Mouse (Mus musculus) limb, embryonic 11.5 days (tissue): ENCODE data around the gene Tapbpl. TPM values are rescaled to one million over a fixed set of nuclear protein-coding genes. Genes with fewer than 3 reads are reported as not detected.
"Not testable (repeated sequence)": the region's sequence is repeated elsewhere in the genome, so short reads cannot be mapped to it uniquely, and the experiment has no call there.

Experiments
- ATAC-seq: fragments of 200-750 bp; cut with Nextera tagmentation; 2 replicates; pipeline ENCODE4 v1.8.0; 2017; ENCODE audit warnings: low read depth; ENCODE audit not compliant: insufficient number of reproducible peaks, low FRiP score, low TSS enrichment
- DNase-seq: peaks from one replicate; pipeline ENCODE4 v3.0.0-alpha.2; 2015; ENCODE audit warnings: low spot score
- H3K27ac ChIP-seq: fragments of 300-500 bp; sonication (generic); replicated peaks from 2 replicates; pipeline ENCODE4 v1.5.1; 2014; ENCODE audit warnings: low read depth, mild to moderate bottlenecking, low read length
- H3K27me3 ChIP-seq: fragments of 300-500 bp; sonication (generic); 2 replicates; pipeline ENCODE4 v1.6.1; 2014; ENCODE audit warnings: mild to moderate bottlenecking, low read length, mixed read lengths; ENCODE audit not compliant: control insufficient read depth, insufficient read depth
- H3K36me3 ChIP-seq: fragments of 300-500 bp; sonication (generic); 2 replicates; pipeline ENCODE4 v1.6.1; 2014; ENCODE audit warnings: mild to moderate bottlenecking, low read length, moderate library complexity, mixed read lengths; ENCODE audit not compliant: control insufficient read depth, insufficient read depth
- H3K4me1 ChIP-seq: fragments of 300-500 bp; sonication (generic); 2 replicates; pipeline ENCODE4 v1.6.1; 2014; ENCODE audit warnings: low read length, mixed read lengths; ENCODE audit not compliant: control insufficient read depth, insufficient read depth
- H3K4me2 ChIP-seq: fragments of 300-500 bp; sonication (generic); 2 replicates; pipeline ENCODE4 v1.6.1; 2014; ENCODE audit warnings: low read depth, mild to moderate bottlenecking, moderate library complexity; ENCODE audit not compliant: severe bottlenecking
- H3K4me3 ChIP-seq: fragments of 300-500 bp; sonication (generic); 2 replicates; pipeline ENCODE4 v1.5.1; 2014; ENCODE audit warnings: low read depth, low read length
- H3K9ac ChIP-seq: fragments of 300-500 bp; sonication (generic); 2 replicates; pipeline ENCODE4 v1.6.1; 2014; ENCODE audit warnings: mild to moderate bottlenecking, low read length
- H3K9me3 ChIP-seq: fragments of 300-500 bp; sonication (generic); 2 replicates; pipeline ENCODE4 v1.6.1; 2016; ENCODE audit warnings: low read length; ENCODE audit not compliant: control insufficient read depth
- WGBS: fragments of 180-500 bp; shearing (Covaris S2); extraction: QIAGEN DNeasy Blood & Tissue Kit; methylation state at CpG from one replicate; pipeline ENCODE4 v1.1.7; 2014; 5-methylcytosine and 5-hydroxymethylcytosine counted together
- polyA plus RNA-seq: library from polyadenylated mRNA; unstranded; fragments of >200 nt; fragmentation: Nextera tagmentation; extraction: Ambion mirVana; gene quantifications from 2 replicates; pipeline ENCODE4 v1.2.1, GENCODE M21; 2014

Tapbpl gene
- polyA plus RNA-seq, 1 experiment from 2014 or later = 0.87 TPM

- DNase-seq, H3K4me2 ChIP-seq, H3K27me3 ChIP-seq, H3K4me1 ChIP-seq, H3K9ac ChIP-seq, H3K36me3 ChIP-seq, H3K9me3 ChIP-seq, H3K4me3 ChIP-seq, ATAC-seq, H3K27ac ChIP-seq: not testable (repeated sequence)
- WGBS = 71% methylated on average over 6 of the region's 6 CpGs
Observed at GRCm38 (mm10) chr6:125266600-125266999, 34.9 kb upstream of the Tapbpl start.

DNA sequence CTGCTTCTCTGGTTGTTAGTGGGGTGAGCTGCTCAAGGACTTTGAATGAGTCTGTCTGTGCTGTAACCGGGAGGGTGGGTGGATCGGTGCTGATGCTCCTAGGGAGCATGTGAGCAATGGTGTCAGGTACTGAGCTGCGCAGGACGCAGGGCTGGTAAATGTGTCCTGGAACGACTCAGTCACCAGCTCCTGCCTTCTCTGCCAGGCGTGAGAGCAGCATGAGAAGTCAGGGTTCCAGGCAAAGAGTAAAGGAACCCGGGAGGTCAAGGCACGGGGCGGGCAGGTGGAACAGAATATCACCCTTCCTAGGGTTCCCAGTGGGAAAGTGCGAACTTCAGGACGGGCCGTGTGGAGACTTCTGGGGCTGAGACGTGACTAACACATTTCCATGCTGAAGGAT lies 34.4 kb upstream of the Tapbpl start:
- H3K9ac ChIP-seq = no peak overlapping the region
- no peaks in the 10 kb centered on the region for H3K9me3 ChIP-seq
- DNase-seq = no peak
- H3K27ac ChIP-seq = no peak overlapping the region
- no peak overlapping the region for H3K4me2 ChIP-seq
- ATAC-seq = no peak
- H3K4me3 ChIP-seq = no peak overlapping the region
- H3K36me3 ChIP-seq = no peaks in the 10 kb centered on the region
- whole genome bisulfite sequencing = 68% methylated on average over 13 of the region's 13 CpGs
- H3K4me1 ChIP-seq = no peaks in the 10 kb centered on the region
- H3K27me3 ChIP-seq = no peaks in the 10 kb centered on the region

GRCm38 (mm10) chr6:125265239-125265638 lies 33.6 kb upstream of the Tapbpl start:
- Histone ChIP-seq H3K27me3 (no peaks in the 10 kb centered on the region), H3K4me3 (no peak overlapping the region), H3K36me3 (no peaks in the 10 kb centered on the region), H3K4me2 (no peak overlapping the region), H3K9me3 (no peaks in the 10 kb centered on the region), H3K4me1 (no peaks in the 10 kb centered on the region), H3K9ac (no peak overlapping the region), H3K27ac (no peak overlapping the region)
- ATAC-seq (no peak), DNase-seq (no peak)
- 55% methylated on average over 10 of the region's 10 CpGs for WGBS

DNA sequence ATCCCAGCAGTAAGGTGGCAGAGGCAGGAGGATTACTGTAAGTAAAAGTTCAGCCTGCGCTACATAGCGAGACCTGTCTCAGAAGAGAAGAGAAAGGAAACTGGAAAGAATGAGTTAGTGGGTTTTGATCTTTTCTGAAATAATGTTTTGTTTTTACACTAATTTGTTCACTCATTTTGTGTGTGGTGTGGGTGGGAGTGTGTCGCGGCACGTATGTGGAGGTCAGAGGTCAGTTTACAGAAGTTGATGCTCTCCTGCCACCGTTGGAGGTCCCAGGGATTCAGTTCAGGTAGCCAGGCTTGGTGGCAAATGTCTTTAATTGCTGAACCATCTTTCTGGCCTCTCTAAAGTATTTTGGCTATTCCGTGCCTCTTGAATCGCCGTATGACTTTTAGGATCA lies 32.6 kb upstream of the Tapbpl start:
- Histone ChIP-seq H3K27me3 (no peaks in the 10 kb centered on the region), H3K9ac (no peak overlapping the region), H3K4me1 (no peaks in the 10 kb centered on the region), H3K4me3 (no peak overlapping the region), H3K9me3 (no peaks in the 10 kb centered on the region), H3K4me2 (no peak overlapping the region), H3K27ac (no peak overlapping the region), H3K36me3 (no peaks in the 10 kb centered on the region)
- DNase-seq = no peak
- 86% methylated on average over 9 of the region's 9 CpGs for WGBS
- ATAC-seq = no peak

GRCm38 (mm10) chr6:125260006-125260555 lies 28.4 kb upstream of the Tapbpl start:
- Histone ChIP-seq H3K36me3 (no peaks in the 10 kb centered on the region), H3K27ac (no peak overlapping the region), H3K4me3 (no peak overlapping the region), H3K4me1 (no peaks in the 10 kb centered on the region), H3K27me3 (no peaks in the 10 kb centered on the region), H3K9ac (no peak overlapping the region), H3K9me3 (no peaks in the 10 kb centered on the region), H3K4me2 (no peak overlapping the region)
- WGBS = 82% methylated on average over 10 of the region's 10 CpGs
- DNase-seq = no peak
- no peak for ATAC-seq

DNA sequence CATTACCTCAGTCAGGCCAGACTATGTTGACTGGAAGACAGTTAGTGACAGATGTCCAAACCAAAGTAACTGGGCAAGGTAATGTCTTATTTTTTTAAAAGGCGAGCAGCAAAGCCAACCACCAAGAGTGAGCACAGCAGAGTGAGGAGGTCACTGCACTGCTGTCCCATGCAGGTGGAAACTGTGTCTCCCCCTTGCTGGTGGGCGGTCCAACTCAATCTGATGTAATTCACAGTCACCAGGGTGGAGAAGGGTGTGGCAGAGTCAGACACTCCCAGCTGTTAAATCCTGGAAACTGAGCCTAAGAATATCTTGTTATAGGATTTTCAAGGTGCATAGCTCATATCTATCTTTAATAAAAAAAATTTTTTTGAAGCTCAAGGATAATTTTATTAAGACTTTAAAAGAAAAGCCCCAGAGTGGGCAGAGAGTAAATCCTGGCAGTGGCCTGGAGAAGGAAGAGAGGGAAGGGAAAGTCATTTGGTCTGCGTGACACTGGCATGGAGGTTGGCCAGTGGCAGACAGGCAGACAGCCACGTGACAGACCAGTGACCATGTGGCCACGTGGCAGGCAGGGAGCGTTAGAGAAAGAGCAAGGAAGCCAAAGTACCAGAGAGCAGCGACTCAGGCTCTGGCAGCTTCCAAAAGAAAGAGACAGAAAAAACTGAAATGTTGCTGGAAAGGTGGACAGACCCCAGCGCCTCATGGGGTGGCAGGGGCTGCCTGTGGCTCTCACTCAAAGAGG lies 24.7 kb upstream of the Tapbpl start:
- H3K9me3 ChIP-seq = no peaks in the 10 kb centered on the region
- H3K4me2 ChIP-seq = no peak overlapping the region
- WGBS = 78% methylated on average over 8 of the region's 8 CpGs
- no peak overlapping the region for H3K9ac ChIP-seq
- no peak for DNase-seq
- no peaks in the 10 kb centered on the region for H3K27me3 ChIP-seq
- no peak for ATAC-seq
- no peak overlapping the region for H3K4me3 ChIP-seq
- no peak overlapping the region for H3K27ac ChIP-seq
- H3K36me3 ChIP-seq = no peaks in the 10 kb centered on the region
- no peaks in the 10 kb centered on the region for H3K4me1 ChIP-seq

- H3K9me3 ChIP-seq = no peaks in the 10 kb centered on the region
- no peak for DNase-seq
- no peak overlapping the region for H3K4me2 ChIP-seq
- no peaks in the 10 kb centered on the region for H3K36me3 ChIP-seq
- no peaks in the 10 kb centered on the region for H3K4me1 ChIP-seq
- 89% methylated on average over 7 of the region's 7 CpGs for WGBS
- ATAC-seq = no peak
- H3K9ac ChIP-seq = no peak overlapping the region
- H3K27me3 ChIP-seq = no peaks in the 10 kb centered on the region
- H3K4me3 ChIP-seq = no peak overlapping the region
- H3K27ac ChIP-seq = no peak overlapping the region
Observed at GRCm38 (mm10) chr6:125255516-125256044, 23.9 kb upstream of the Tapbpl start.

DNA sequence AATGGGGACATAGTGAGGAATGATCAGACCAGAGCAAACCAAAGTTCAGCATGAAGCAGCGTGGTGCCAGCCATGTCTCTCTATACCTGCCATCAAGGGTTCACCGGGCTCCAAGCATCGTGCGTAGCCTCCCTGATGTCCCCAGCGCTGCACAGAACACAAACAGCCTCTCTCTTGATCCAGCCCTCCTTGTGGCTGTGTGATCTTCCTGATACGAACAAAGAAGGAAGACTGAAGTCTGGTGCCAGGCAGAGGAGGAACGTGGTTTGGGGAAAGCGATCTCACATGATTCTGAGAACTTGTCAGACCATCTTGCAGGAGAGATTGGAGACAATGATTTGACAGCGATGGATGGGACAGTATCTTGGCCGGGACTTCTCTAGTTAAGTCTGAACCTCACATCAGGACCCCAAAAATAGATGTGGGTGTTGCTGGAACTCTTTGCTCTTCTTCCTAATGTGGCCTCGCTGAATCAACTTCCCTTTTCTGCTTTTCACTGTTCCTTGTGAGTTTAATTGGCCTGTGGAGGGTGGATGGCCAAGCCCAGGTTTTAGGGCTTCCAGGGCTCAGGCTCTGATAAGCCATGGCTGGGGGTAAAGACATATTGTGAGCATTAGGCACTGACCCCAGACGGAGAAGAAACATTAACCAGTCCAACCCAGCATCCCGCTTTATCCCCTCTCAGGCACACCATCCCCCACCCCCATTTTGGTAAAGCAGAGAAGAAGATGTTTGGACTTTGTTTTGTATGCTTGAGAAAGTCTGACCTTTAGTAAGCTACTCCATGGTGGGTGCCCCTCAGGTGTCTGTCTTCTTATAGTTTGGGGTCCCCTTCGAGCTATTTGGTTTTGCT lies 22.4 kb upstream of the Tapbpl start:
- ATAC-seq (no peak), DNase-seq (no peak)
- Histone ChIP-seq H3K4me2 (no peak overlapping the region), H3K4me3 (no peak overlapping the region), H3K27me3 (no peaks in the 10 kb centered on the region), H3K36me3 (no peaks in the 10 kb centered on the region), H3K9me3 (no peaks in the 10 kb centered on the region), H3K9ac (no peak overlapping the region), H3K27ac (no peak overlapping the region), H3K4me1 (no peaks in the 10 kb centered on the region)
- 81% methylated on average over 14 of the region's 14 CpGs for WGBS
